Mouse (Mus musculus) heart, adult 11 months (tissue): ENCODE data around the gene Lias.

Source experiments
- DNase-seq: peaks from one replicate; pipeline ENCODE4 v3.0.0; 2022

Lias gene

GRCm38 (mm10) chr5:65390648-65391644 is at the start of gene Lias, which contains the start of gene Rpl9:
Gene Lias (plus strand): TSS chr5:65391497.
Gene Rpl9 (minus strand): TSS chr5:65391444.
- DNase-seq = peak; percentile 100

GRCm38 (mm10) chr5:65348168-65348567 is 43.1 kb upstream of the Lias start, which contains the start of gene Klb:
Gene Klb (plus strand): TSS chr5:65348314.
- DNase-seq = no peak

- DNase-seq = peak; percentile 86
Observed at GRCm38 (mm10) chr5:65350508-65350907, 40.8 kb upstream of the Lias start.

- DNase-seq = peak; percentile 88
Observed at GRCm38 (mm10) chr5:65354097-65354496, 37.2 kb upstream of the Lias start.

GRCm38 (mm10) chr5:65354985-65355384 is 36.3 kb upstream of the Lias start:
- DNase-seq = no peak

- DNase-seq = no peak
Observed at GRCm38 (mm10) chr5:65356851-65357250, 34.4 kb upstream of the Lias start.

- no peak for DNase-seq
Observed at GRCm38 (mm10) chr5:65357771-65358170, 33.5 kb upstream of the Lias start.

- DNase-seq = no peak
Observed at GRCm38 (mm10) chr5:65367837-65368236, 23.5 kb upstream of the Lias start.

GRCm38 (mm10) chr5:65371551-65371950 is 19.7 kb upstream of the Lias start:
- DNase-seq = no peak

GRCm38 (mm10) chr5:65374746-65375145 is 16.6 kb upstream of the Lias start:
- peak; percentile 80 for DNase-seq

GRCm38 (mm10) chr5:65385704-65386103 is 5.6 kb upstream of the Lias start:
- DNase-seq = no peak

- DNase-seq = no peak
Observed at GRCm38 (mm10) chr5:65387008-65387867, 4.1 kb upstream of the Lias start.

- no peak for DNase-seq
Observed at GRCm38 (mm10) chr5:65391753-65392152, 456 bp downstream of the Lias start.

GRCm38 (mm10) chr5:65394425-65394824 is 3.1 kb downstream of the Lias start:
- no peak for DNase-seq

- DNase-seq = peak; percentile 96
Observed at GRCm38 (mm10) chr5:65401251-65401994, 10.1 kb downstream of the Lias start.

GRCm38 (mm10) chr5:65407989-65408388 is 16.7 kb downstream of the Lias start:
- no peak for DNase-seq

GRCm38 (mm10) chr5:65415653-65416458 is 24.6 kb downstream of the Lias start:
- peak; percentile 93 for DNase-seq

GRCm38 (mm10) chr5:65419136-65419535 is 27.8 kb downstream of the Lias start:
- DNase-seq = no peak

- DNase-seq = no peak
Observed at GRCm38 (mm10) chr5:65420822-65421221, 29.5 kb downstream of the Lias start.

GRCm38 (mm10) chr5:65422803-65423202 is 31.5 kb downstream of the Lias start:
- DNase-seq = no peak

GRCm38 (mm10) chr5:65424215-65424614 is 32.9 kb downstream of the Lias start:
- DNase-seq = no peak

GRCm38 (mm10) chr5:65425251-65425650 is 34.0 kb downstream of the Lias start:
- DNase-seq = no peak
